Mouse (Mus musculus) heart, embryonic 11.5 days (tissue): ENCODE data around the gene Herc1. TPM values are rescaled to one million over a fixed set of nuclear protein-coding genes. Genes with fewer than 3 reads are reported as not detected.

Experiments used
- ATAC-seq: fragments of 200-750 bp; cut with Nextera tagmentation; replicated peaks from 2 replicates; pipeline ENCODE4 v1.8.0; 2017; ENCODE audit warnings: moderate library complexity; ENCODE audit not compliant: insufficient number of reproducible peaks, low FRiP score, low TSS enrichment
- H3K27ac ChIP-seq: fragments of 300-500 bp; sonication (generic); 2 replicates; pipeline ENCODE4 v1.5.1; 2014; ENCODE audit warnings: mild to moderate bottlenecking, low read depth, low read length
- H3K27me3 ChIP-seq: fragments of 300-500 bp; sonication (generic); 2 replicates; pipeline ENCODE4 v1.6.1; 2014; ENCODE audit warnings: mild to moderate bottlenecking, low read length, mixed read lengths; ENCODE audit not compliant: control insufficient read depth, insufficient read depth
- H3K36me3 ChIP-seq: fragments of 300-500 bp; sonication (generic); 2 replicates; pipeline ENCODE4 v1.6.1; 2014; ENCODE audit warnings: mild to moderate bottlenecking, low read length, moderate library complexity, mixed read lengths; ENCODE audit not compliant: control insufficient read depth, insufficient read depth
- H3K4me1 ChIP-seq: fragments of 300-500 bp; sonication (generic); 2 replicates; pipeline ENCODE4 v1.6.1; 2014; ENCODE audit warnings: low read length; ENCODE audit not compliant: control insufficient read depth, insufficient read depth
- H3K4me2 ChIP-seq: fragments of 300-500 bp; sonication (generic); 2 replicates; pipeline ENCODE4 v1.6.1; 2014; ENCODE audit warnings: mild to moderate bottlenecking, moderate library complexity
- H3K4me3 ChIP-seq: fragments of 300-500 bp; sonication (generic); 2 replicates; pipeline ENCODE4 v1.5.1; 2014; ENCODE audit warnings: low read depth, low read length
- H3K9ac ChIP-seq: fragments of 300-500 bp; sonication (generic); 2 replicates; pipeline ENCODE4 v1.6.1; 2014; ENCODE audit warnings: mild to moderate bottlenecking, low read depth, low read length, moderate library complexity
- H3K9me3 ChIP-seq: fragments of 300-500 bp; sonication (generic); replicated peaks from 2 replicates; pipeline ENCODE4 v1.6.1; 2016; ENCODE audit warnings: low read length; ENCODE audit not compliant: control insufficient read depth
- WGBS: fragments of 180-500 bp; shearing (Covaris S2); extraction: QIAGEN DNeasy Blood & Tissue Kit; methylation state at CpG from one replicate; pipeline ENCODE4 v1.1.7; 2014; ENCODE audit not compliant: insufficient replicate concordance; 5-methylcytosine and 5-hydroxymethylcytosine counted together
- polyA plus RNA-seq: library from polyadenylated mRNA; unstranded; fragments of >200 nt; fragmentation: Nextera tagmentation; extraction: Ambion mirVana; gene quantifications from 2 replicates; pipeline ENCODE4 v1.2.1, GENCODE M21; 2014

Gene Herc1
- polyA plus RNA-seq, 1 experiment from 2014 or later: 25.7 TPM

DNA sequence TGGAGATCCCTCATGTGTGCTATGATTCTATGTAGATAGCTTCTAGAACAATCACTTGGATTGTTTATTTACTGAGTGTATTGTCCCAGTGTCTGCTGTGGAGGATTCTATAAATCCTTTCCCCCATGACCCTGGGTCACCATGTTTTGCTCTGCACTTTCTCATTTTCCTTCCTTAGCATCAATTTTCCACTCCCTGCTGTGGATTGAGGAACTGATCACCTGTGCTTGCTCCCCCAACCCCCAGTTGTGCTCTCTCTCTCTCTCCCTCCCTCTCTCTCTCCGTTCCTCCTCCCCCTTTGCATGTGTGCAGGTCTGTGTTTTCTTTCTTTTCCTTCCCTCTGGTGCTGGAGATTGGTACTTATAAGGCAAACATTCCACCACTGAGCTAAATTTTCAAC is 10.5 kb upstream of the Herc1 start:
- Histone ChIP-seq H3K4me3 (no peak overlapping the region), H3K9me3 (no peaks in the 10 kb centered on the region), H3K4me2 (no peak overlapping the region), H3K27me3 (no peaks in the 10 kb centered on the region), H3K4me1 (no peaks in the 10 kb centered on the region), H3K36me3 (no peaks in the 10 kb centered on the region), H3K27ac (no peak overlapping the region), H3K9ac (no peak overlapping the region)
- no peak for ATAC-seq
- 43% methylated on average over 1 of the region's 1 CpGs for WGBS

DNA sequence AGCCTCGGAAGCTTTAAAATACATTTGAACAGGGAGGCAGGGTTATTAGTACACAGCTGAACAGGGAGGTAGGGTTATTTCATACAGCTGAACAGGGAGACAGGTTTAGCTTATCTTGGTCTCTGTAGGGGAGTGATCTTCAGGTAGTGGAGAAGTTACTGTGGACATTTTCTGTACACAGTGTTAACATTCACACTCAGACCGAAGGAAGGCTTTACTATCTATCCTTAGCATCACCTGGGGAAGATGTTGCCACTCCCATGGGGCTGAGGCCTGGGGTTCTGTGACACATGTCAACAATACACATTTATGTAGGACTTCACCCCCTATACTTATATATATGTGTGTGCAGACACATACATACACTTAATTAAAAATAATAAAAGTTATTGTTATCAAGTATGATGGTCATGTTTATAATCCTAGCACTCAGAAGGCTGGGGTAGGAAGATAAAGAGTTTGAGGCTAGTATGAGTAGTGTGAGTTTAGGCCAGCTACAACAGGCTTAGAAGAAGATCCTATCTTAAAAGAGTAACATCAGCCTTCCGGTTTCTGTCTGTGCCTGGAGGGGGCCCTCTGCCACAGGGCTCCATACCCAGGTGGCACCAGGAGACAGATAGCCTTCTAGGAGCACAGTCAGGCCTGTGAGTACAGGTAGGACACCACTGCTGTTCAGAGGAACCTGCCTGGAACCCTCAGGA is 9.7 kb upstream of the Herc1 start:
- no peaks in the 10 kb centered on the region for H3K9me3 ChIP-seq
- no peak overlapping the region for H3K9ac ChIP-seq
- 78% methylated on average over 3 of the region's 3 CpGs for WGBS
- no peak for ATAC-seq
- H3K4me1 ChIP-seq: no peaks in the 10 kb centered on the region
- no peak overlapping the region for H3K4me3 ChIP-seq
- no peaks in the 10 kb centered on the region for H3K36me3 ChIP-seq
- no peak overlapping the region for H3K4me2 ChIP-seq
- H3K27me3 ChIP-seq: no peaks in the 10 kb centered on the region
- H3K27ac ChIP-seq: no peak overlapping the region

DNA sequence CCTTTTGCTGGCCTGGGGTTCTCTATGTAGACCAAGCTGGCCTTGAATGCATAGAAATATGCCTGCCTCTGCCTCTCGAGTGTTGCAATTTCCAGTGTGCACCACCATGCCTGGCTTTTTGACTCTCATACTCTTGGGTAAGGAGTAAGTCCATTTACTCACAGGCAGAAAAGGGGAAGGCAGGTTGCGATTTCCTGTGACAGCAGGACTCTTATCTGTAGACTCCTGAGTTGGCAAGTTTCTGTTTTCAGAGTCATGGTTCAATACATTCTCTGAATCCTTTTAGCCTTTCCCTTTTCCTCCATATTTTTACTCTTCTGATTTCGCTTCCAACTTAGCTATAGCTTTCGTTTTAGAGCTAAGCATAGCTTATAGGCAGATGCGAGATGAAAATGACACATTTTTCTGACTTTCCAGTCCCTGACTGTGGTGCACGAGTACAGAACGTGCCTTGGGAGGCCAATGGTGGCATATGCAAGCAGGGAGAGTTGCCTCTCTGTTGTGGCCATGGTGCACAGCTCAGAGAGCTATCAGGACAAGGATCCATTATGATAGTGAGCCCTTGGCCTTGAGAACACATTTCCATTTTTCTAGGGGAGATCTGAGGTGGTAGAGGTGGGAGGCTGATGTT is 2.7 kb upstream of the Herc1 start:
- H3K9ac ChIP-seq: no peak overlapping the region
- peak; percentile 53; the same call in 1 of the 2 replicates for ATAC-seq
- H3K4me1 ChIP-seq: peaks cover 6% of the 10 kb centered on the region; the same call in 1 of the 2 replicates
- no peaks in the 10 kb centered on the region for H3K27me3 ChIP-seq
- WGBS: 78% methylated on average over 7 of the region's 7 CpGs
- peak overlapping the region; percentile 32; the same call in 1 of the 2 replicates for H3K27ac ChIP-seq
- H3K9me3 ChIP-seq: no peaks in the 10 kb centered on the region
- no peaks in the 10 kb centered on the region for H3K36me3 ChIP-seq
- H3K4me2 ChIP-seq: no peak overlapping the region
- H3K4me3 ChIP-seq: no peak overlapping the region

DNA sequence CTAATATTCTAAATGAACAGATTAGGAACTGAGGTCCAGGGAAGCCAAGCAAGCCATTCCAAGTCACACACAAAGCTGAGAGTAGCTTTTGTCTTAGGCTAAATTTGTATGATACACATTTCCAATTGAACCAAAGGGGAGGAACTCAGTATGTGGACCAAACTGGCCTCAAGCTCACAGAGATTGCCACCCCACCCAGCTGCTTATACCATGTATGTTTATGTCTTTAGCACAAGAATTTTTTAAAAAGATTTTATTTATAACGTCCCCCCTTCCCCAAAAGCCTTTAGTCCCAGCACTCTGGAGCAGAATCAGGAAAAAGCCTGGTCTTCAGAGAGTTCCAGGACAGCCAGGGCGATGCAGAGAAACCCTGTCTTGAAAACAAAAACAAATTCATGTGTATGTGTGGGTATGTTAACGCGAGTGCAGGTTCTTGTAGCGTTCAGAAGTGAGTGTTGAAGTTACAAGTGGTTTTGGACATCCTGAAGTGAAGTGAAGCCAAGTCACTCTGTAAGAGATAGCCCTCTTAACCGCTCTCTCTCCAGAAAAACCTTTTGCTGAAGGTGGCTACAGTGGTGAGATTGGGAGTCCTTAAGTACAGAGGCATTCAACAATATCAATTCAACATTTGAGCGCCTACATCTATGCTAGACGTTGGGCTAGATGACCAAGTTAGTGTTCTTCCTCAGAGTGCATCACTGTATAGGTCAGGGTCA is 948 bp upstream of the Herc1 start:
- Histone ChIP-seq H3K4me1 (peaks cover 6% of the 10 kb centered on the region; the same call in 1 of the 2 replicates), H3K4me3 (peak overlapping the region; percentile 86), H3K4me2 (peak overlapping the region; percentile 86), H3K9me3 (no peaks in the 10 kb centered on the region), H3K27me3 (no peaks in the 10 kb centered on the region), H3K27ac (peak overlapping the region; percentile 97), H3K9ac (peak overlapping the region; percentile 96), H3K36me3 (no peaks in the 10 kb centered on the region)
- 27% methylated on average over 8 of the region's 8 CpGs for WGBS
- ATAC-seq: no peak; the same call in 1 of the 2 replicates

DNA sequence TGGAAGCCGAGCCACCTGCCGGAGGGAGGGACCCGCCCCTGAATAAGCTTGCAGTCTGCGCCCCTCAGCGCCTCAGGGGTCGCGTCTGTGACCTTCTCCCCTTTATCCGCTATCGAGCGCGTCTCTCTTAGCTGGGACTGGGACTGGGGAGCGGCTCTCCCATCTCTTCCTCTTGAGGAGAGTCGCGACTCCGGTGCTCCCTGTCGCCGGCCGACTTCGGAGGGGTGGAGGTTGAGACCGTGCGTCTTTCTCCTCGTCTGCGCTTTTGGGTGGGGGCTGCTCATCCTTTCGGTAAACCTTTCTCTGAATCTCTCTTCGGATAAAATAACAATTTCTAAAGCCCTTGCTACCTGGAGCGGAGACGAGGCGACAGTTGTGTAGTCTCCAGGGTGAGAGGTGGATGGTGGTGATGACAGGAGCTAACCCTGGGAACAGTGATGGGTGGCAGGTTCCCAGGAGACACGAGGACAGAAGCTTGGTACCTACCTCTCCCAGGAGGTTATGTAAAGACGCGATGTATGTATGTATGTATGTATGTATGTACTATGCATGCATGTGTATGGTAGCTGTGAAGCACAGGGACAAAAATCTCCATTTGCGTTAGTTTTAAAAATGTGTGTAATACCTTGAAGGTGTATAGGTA is 659 bp downstream of the Herc1 start:
- Histone ChIP-seq H3K4me2 (peak overlapping the region; percentile 86), H3K4me3 (peak overlapping the region; percentile 86), H3K27me3 (no peaks in the 10 kb centered on the region), H3K4me1 (peaks cover 6% of the 10 kb centered on the region; the same call in 1 of the 2 replicates), H3K27ac (peak overlapping the region; percentile 97), H3K36me3 (no peaks in the 10 kb centered on the region), H3K9me3 (no peaks in the 10 kb centered on the region), H3K9ac (peak overlapping the region; percentile 96)
- WGBS: 1% methylated on average over 32 of the region's 32 CpGs
- ATAC-seq: peak; percentile 35; the same call in 1 of the 2 replicates

DNA sequence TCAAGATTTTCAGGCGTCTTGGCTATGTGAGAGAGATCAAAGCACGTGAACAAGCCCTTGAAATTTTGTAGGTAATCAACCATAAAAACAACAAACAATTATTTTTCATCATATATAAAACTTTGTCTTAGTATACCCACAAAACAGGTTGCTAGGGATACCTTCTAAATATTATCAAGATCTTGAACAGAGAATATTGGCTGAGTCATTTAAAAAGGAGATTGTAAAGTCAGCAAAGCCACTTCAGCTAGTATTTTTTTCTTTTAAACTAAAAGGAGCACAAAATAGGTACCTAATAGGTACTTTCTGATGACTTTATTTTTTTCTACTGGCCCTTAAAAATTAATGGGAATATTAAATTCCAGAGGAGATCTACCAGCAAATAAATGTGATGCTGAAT is 2.5 kb downstream of the Herc1 start:
- Histone ChIP-seq H3K36me3 (no peaks in the 10 kb centered on the region), H3K27me3 (no peaks in the 10 kb centered on the region), H3K9me3 (no peaks in the 10 kb centered on the region), H3K4me3 (no peak overlapping the region), H3K9ac (no peak overlapping the region), H3K4me2 (no peak overlapping the region), H3K4me1 (peaks cover 6% of the 10 kb centered on the region; the same call in 1 of the 2 replicates), H3K27ac (no peak overlapping the region)
- WGBS: 68% methylated on average over 2 of the region's 2 CpGs
- ATAC-seq: no peak

DNA sequence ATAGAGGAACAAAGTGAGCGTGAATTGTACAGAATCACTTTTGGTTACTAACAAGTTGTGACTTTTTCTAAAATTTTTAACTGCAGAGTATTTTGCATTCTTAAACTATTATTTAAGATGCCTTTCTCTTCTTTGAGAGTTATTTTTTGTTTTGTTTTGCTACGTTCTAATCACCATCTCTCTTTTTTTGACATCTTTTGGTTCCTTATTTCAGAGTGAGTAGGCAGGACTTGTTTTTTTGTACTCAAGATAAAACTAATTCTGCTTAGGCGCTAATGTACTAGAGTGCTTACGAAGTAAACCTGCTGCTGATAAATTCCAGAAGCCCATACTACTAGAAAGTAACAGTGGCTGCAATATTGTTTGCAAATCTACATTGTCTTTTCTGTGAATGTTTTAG is 8.9 kb downstream of the Herc1 start:
- no peak overlapping the region for H3K4me2 ChIP-seq
- no peaks in the 10 kb centered on the region for H3K36me3 ChIP-seq
- H3K9ac ChIP-seq: no peak overlapping the region
- no peaks in the 10 kb centered on the region for H3K9me3 ChIP-seq
- no peak for ATAC-seq
- peaks cover 5% of the 10 kb centered on the region; the same call in 1 of the 2 replicates for H3K4me1 ChIP-seq
- 65% methylated on average over 4 of the region's 4 CpGs for WGBS
- no peak overlapping the region for H3K27ac ChIP-seq
- no peaks in the 10 kb centered on the region for H3K27me3 ChIP-seq
- no peak overlapping the region for H3K4me3 ChIP-seq

DNA sequence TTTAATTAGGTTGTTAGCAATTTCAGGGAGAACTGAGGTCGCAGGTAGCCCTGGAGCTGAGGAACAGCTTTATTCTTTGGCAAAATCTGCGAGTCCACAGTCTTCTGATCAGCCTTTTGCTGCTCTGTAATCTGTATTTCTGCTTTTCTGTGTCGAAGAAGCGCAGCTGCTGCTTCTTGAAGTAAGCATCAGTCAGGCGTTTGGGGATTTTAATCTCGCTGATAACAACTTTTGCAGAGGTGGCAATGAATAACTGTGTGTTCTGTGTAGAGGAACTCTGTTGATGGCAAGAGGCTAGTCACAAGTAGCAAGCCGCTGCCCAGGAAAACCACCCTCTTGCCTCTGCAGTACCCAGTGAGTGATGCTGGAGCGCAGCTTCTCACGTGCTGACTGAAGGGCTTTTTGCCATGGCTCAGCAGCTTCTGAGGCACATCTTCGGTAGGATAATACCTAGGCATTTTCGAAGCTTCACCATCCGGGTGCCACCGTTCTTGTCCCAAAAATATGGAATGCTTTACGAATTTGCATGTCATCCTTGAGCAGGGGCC is 10.0 kb downstream of the Herc1 start:
- Histone ChIP-seq H3K27me3 (no peaks in the 10 kb centered on the region), H3K4me3 (no peak overlapping the region), H3K36me3 (no peaks in the 10 kb centered on the region), H3K4me1 (peaks cover 5% of the 10 kb centered on the region; the same call in 1 of the 2 replicates), H3K9me3 (no peaks in the 10 kb centered on the region), H3K27ac (no peak overlapping the region), H3K9ac (no peak overlapping the region), H3K4me2 (no peak overlapping the region)
- no peak for ATAC-seq
- WGBS: 69% methylated on average over 14 of the region's 14 CpGs
